Mouse (Mus musculus): Measurements from ENCODE around the gene Mrps2. TPM values are rescaled to one million over a fixed set of nuclear protein-coding genes. Genes with fewer than 3 reads are reported as not detected.
"Not testable (repeated sequence)": the region's sequence is repeated elsewhere in the genome, so short reads cannot be mapped to it uniquely, and the experiment has no call there.

Gene Mrps2
- total RNA-seq, 2 experiments from 2014 or later, result 36.1 to 36.8 TPM

DNA sequence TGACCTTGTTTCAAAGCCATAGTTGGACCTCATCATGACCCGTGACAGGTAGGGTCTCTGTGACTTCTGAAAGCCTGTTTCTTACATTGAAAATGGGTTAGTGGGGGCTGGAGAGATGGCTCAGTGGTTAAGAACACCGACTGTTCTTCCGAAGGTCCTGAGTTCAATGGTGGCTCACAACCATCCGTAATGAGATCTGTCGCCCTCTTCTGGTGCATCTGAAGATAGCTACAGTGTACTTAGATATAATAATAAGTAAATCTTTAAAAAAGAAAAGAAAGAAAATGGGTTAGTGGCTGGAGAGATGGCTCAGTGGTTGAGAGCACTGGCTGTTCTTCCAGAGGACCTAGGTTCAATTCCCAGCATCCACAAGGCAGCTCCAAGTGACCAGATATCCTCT lies 43.7 kb downstream of the Mrps2 start:
- intact Hi-C loops (cut with DNase I); H3K27ac ChIP-seq; DNase-seq (ENCODE audit: extremely low spot score in 1 of 2, low spot score in 2 of 2); H3K4me3 ChIP-seq: not testable (repeated sequence)
- TF ChIP-seq CTCF (IDR thresholded peaks at IDR 0.05), result peak; percentile 41

- peak within 1 kb of the TSS; percentile 71 for H3K27ac ChIP-seq
- peak; percentile 54 to 62 for DNase-seq (ENCODE audit: extremely low spot score in 1 of 2, low spot score in 2 of 2)
- intact Hi-C loops (cut with DNase I), result no loop called here
- peak within 1 kb of the TSS; percentile 62 for H3K4me3 ChIP-seq
- TF ChIP-seq CTCF (IDR thresholded peaks at IDR 0.05), result peak; percentile 20; the same call in 1 of the 2 replicates
Observed at GRCm38 (mm10) chr2:28512798-28513401, 45.0 kb downstream of the Mrps2 start, which contains the start of gene Ralgds. Gene Ralgds (plus strand): TSS chr2:28513125.

GRCm38 (mm10) chr2:28513431-28514370 lies 45.8 kb downstream of the Mrps2 start:
- intact Hi-C loops (cut with DNase I), result loop anchor here (1.0 kb wide), 2 partner anchors 34 to 72 kb away; no protein-coding TSS in a partner anchor
- Histone ChIP-seq H3K27ac (peak overlapping the region; percentile 71), H3K4me3 (peak overlapping the region; percentile 62)
- DNase-seq (ENCODE audit: extremely low spot score in 1 of 2, low spot score in 2 of 2), result peak in 1 of 2 experiments; percentile 55
- no peak for TF ChIP-seq CTCF (IDR thresholded peaks at IDR 0.05)

DNA sequence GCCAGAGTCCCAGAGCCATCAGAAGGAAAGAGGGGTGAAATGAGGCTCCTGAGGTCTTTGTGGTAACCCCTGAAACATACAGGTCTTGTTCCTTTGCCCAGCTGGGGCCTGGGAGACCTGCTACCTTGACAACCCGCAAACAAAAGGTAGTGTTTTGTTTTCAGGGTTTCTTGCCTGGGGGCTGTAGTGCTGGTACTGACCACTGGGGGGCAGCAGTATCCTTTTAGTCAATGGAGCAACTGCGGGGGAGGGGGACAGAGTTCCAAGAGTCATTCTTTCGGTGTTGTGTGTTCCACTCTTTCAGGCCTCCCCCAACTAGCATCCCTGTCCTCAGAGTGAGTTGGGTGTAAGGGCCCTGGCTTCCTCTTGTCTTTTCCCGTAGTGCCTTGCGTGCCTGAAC lies 46.6 kb downstream of the Mrps2 start:
- peak overlapping the region; percentile 62 for H3K4me3 ChIP-seq
- intact Hi-C loops (cut with DNase I), result loop anchor here (1.0 kb wide), 2 partner anchors 33 to 71 kb away; no protein-coding TSS in a partner anchor
- TF ChIP-seq CTCF (IDR thresholded peaks at IDR 0.05), result peak; percentile 87
- H3K27ac ChIP-seq, result peak overlapping the region; percentile 71; the same call in 1 of the 2 replicates
- DNase-seq (ENCODE audit: extremely low spot score in 1 of 2, low spot score in 2 of 2), result peak; percentile 80 to 89

DNA sequence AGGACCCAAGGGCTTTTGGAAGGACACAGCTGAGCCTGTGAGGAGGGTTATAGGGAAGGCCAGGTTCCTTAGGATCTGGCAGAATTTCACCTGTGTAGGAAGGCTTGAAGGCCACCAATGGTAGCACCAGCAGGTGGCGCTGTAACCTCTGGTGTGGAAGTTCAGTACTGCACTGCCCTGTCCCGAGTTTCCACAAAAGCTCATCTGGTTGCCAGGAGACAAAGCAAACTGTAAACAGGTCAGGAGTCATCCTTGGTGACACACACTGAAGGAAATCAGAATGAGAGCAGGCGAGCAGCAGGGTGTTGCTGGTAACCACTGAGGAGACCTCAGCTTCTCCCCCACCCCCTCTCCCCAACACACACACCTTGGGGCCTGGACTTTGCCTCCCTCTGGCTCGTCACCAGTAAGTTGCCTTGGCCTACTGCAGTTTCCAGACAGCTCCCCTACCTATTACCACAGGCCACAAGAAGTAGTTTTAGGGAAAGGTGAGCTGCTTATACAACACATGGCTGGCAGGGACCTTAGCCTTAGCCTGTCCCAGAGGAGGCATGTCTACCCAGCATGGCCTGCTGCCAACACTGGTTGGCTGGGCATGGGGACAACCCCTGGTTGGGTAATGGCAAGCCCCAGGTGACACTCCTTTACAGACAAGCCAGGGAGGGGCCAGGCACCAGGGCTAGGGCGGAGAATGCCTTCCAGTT lies 49.5 kb downstream of the Mrps2 start:
- intact Hi-C loops (cut with DNase I), result loop anchor here (1.0 kb wide), 1 partner anchor 31 kb away; no protein-coding TSS in a partner anchor
- TF ChIP-seq CTCF (IDR thresholded peaks at IDR 0.05), result peak; percentile 83
- no peak overlapping the region for H3K4me3 ChIP-seq
- peak overlapping the region; percentile 83 for H3K27ac ChIP-seq
- peak; percentile 67 to 72 for DNase-seq (ENCODE audit: extremely low spot score in 1 of 2, low spot score in 2 of 2)

GRCm38 (mm10) chr2:28518231-28518630 lies 50.4 kb downstream of the Mrps2 start:
- intact Hi-C loops (cut with DNase I), result no loop called here
- Histone ChIP-seq H3K4me3 (peak overlapping the region; percentile 11; the same call in 1 of the 2 replicates), H3K27ac (peak overlapping the region; percentile 83)
- DNase-seq (ENCODE audit: extremely low spot score in 1 of 2, low spot score in 2 of 2), result peak; percentile 63 to 78
- no peak for TF ChIP-seq CTCF (IDR thresholded peaks at IDR 0.05)

- Histone ChIP-seq H3K27ac (peak overlapping the region; percentile 87), H3K4me3 (no peak overlapping the region)
- intact Hi-C loops (cut with DNase I), result no loop called here
- no peak for TF ChIP-seq CTCF (IDR thresholded peaks at IDR 0.05)
- no peak for DNase-seq (ENCODE audit: extremely low spot score in 1 of 2, low spot score in 2 of 2)
Observed at GRCm38 (mm10) chr2:28520581-28520980, 52.7 kb downstream of the Mrps2 start.

Other genes starting within 250 kb of the Mrps2 start
- gene Ppp1r26, start 21.3 kb upstream of the Mrps2 start, total RNA-seq (2021), result 10 to 100 TPM; 27.9 TPM
- 1 to 10 TPM; 4.2 TPM for gene 1700007K13Rik, start 1.7 kb upstream of the Mrps2 start, total RNA-seq (2021)
- gene Gbgt1, start 28.8 kb downstream of the Mrps2 start, total RNA-seq (2021), result 1 to 10 TPM; 1.8 to 2.9 TPM
- gene Gm10134, start 38.0 kb downstream of the Mrps2 start, total RNA-seq (2021), result 1 to 10 TPM in 1 of 2 experiments, not detected in 1; 1.9 TPM
- 10 to 100 TPM; 81.1 to 92.6 TPM for gene Ralgds, start 45.1 kb downstream of the Mrps2 start, total RNA-seq (2021)
- gene Cel, start 95.3 kb downstream of the Mrps2 start, total RNA-seq (2021), result not detected
- gene Gtf3c5, start 115.7 kb downstream of the Mrps2 start, total RNA-seq (2021), result 10 to 100 TPM; 18.3 TPM
- not detected for gene Gfi1b, start 153.9 kb downstream of the Mrps2 start, total RNA-seq (2021)
- 10 to 100 TPM; 53.8 to 57.2 TPM for gene Tsc1, start 173.2 kb downstream of the Mrps2 start, total RNA-seq (2021)
- gene Spaca9, start 231.7 kb downstream of the Mrps2 start, total RNA-seq (2021), result not detected
- gene Ak8, start 232.1 kb downstream of the Mrps2 start, total RNA-seq (2021), result 1 to 10 TPM; 1.1 to 1.7 TPM

All from left cerebral cortex, adult 2 months (tissue).